Comparison of ENCODE assay signal across 17 mouse cellular contexts in genomic region chr10:97606579-97606978, GRCm38 (mm10). TPM values are rescaled to one million over a fixed set of nuclear protein-coding genes. Genes with fewer than 3 reads are reported as not detected.
"Had no signal": no experiment of that assay in that cellular context is flagged by ENCODE, and none has a peak within 500 bp of the region (broad histone marks: within the 10 kb centered on the region; RNA-seq: fewer than 3 reads in every experiment).

Gene Kera, plus strand, starts transcription at chr10:97606879.

- H3K36me3 ChIP-seq: kidney, embryonic 15.5 days; liver, embryonic 12.5 days; lung, embryonic 15.5 days; midbrain, embryonic 13.5 days; neural tube, embryonic 15.5 days had no signal

- H3K4me2 ChIP-seq: kidney, embryonic 15.5 days; liver, embryonic 12.5 days; lung, embryonic 15.5 days; midbrain, embryonic 13.5 days; neural tube, embryonic 15.5 days had no signal

- H3K27ac ChIP-seq: kidney, embryonic 15.5 days; liver, embryonic 12.5 days; lung, embryonic 15.5 days; midbrain, embryonic 13.5 days; neural tube, embryonic 15.5 days; stomach, postnatal 0 days had no signal

- H3K9me3 ChIP-seq: kidney, embryonic 15.5 days; liver, embryonic 12.5 days; lung, embryonic 15.5 days; midbrain, embryonic 13.5 days; neural tube, embryonic 15.5 days had no signal

- ATAC-seq: liver, embryonic 12.5 days; midbrain, embryonic 13.5 days had no signal

- DNase-seq: kidney, adult 2 months; kidney, postnatal 14 days; right cerebral cortex, adult 18-20 months; right cerebral cortex, postnatal 25 days; thymus, postnatal 4 days had no signal

- H3K9ac ChIP-seq: kidney, embryonic 15.5 days; liver, embryonic 12.5 days; lung, embryonic 15.5 days; midbrain, embryonic 13.5 days; neural tube, embryonic 15.5 days had no signal

- H3K4me1 ChIP-seq: kidney, embryonic 15.5 days; liver, embryonic 12.5 days; lung, embryonic 15.5 days; midbrain, embryonic 13.5 days; neural tube, embryonic 15.5 days had no signal

- H3K4me3 ChIP-seq: kidney, embryonic 15.5 days; liver, embryonic 12.5 days; lung, embryonic 15.5 days; midbrain, embryonic 13.5 days; myocyte; neural tube, embryonic 15.5 days had no signal

- H3K27me3 ChIP-seq: kidney, embryonic 15.5 days; liver, embryonic 12.5 days; lung, embryonic 15.5 days; midbrain, embryonic 13.5 days; neural tube, embryonic 15.5 days had no signal

RNA-seq across cellular contexts. Expression of gene Kera, which starts in this region (rescaled TPM):
- total RNA-seq: left cerebral cortex, adult 18-20 months; left cerebral cortex, postnatal 10 days; megakaryocyte-erythroid progenitor cell, adult 5-6 weeks had no signal
- polyA plus RNA-seq: kidney, adult 2 months; large intestine, adult 2 months; liver, embryonic 12.5 days; midbrain, embryonic 13.5 days; myocyte; small intestine, adult 2 months had no signal
